9 mouse cellular contexts compared by ENCODE assay signal in the genomic region with DNA sequence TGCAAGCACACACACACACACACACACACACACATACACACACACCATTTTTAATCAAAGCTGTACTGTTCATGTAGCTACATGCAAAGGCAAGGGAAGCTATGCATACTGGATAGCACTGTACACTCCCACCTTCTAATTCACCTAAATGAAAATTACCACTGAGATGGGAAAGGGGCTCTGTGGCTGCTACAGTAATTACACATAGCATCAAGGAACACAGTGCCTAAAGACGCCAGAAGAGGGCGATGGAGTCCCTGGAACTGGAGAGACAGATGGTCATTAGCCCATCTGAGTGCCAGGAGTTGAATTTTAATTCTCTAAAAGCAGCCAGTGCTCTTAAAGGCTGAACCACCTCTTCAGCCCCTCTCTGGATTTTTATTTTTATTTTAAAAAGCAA. TPM values are rescaled to one million over a fixed set of nuclear protein-coding genes. Genes with fewer than 3 reads are reported as not detected.
DNase-seq lines count a peak whose midpoint lies in the region; ATAC-seq and TF ChIP-seq lines count a peak whose summit lies in the region.
"Had no signal": no experiment of that assay in that cellular context is flagged by ENCODE, and none has a peak within 500 bp of the region (broad histone marks: within the 10 kb centered on the region; RNA-seq: fewer than 3 reads in every experiment).

No protein-coding gene starts in this region.

- H3K9me3 ChIP-seq in hindbrain, embryonic 11.5 days (ENCODE audit: control insufficient read depth, low read length): no peaks in the 10 kb centered on the region
- H3K9me3 ChIP-seq: embryonic facial prominence, embryonic 12.5 days had no signal

- H3K36me3 ChIP-seq in hindbrain, embryonic 11.5 days (ENCODE audit: control insufficient read depth, insufficient read depth, low read length): no peaks in the 10 kb centered on the region

- TF ChIP-seq CTCF in lung, adult 2 months (IDR thresholded peaks at IDR 0.05; ENCODE audit: insufficient read depth, low read length): peak; percentile 30; the same call in 1 of the 2 replicates

- no peaks in the 10 kb centered on the region for H3K27me3 ChIP-seq in hindbrain, embryonic 11.5 days (ENCODE audit: control insufficient read depth, insufficient read depth, low read length)
- H3K27me3 ChIP-seq: embryonic facial prominence, embryonic 12.5 days had no signal

- no peaks in the 10 kb centered on the region for H3K4me1 ChIP-seq in hindbrain, embryonic 11.5 days (replicated peaks; ENCODE audit: control insufficient read depth, insufficient read depth, low read length)
- no peaks in the 10 kb centered on the region for H3K4me1 ChIP-seq in lung, adult 2 months (ENCODE audit: control insufficient read depth, insufficient read depth, low read length)
- H3K4me1 ChIP-seq: embryonic facial prominence, embryonic 12.5 days had no signal

- ATAC-seq in hindbrain, embryonic 11.5 days (ENCODE audit: low FRiP score): no peak

- WGBS in hindbrain, embryonic 11.5 days: 6% methylated on average over 2 of the region's 2 CpGs
- WGBS in lung, adult 2 months: 13% methylated on average over 2 of the region's 2 CpGs

- H3K4me2 ChIP-seq in hindbrain, embryonic 11.5 days (replicated peaks; ENCODE audit: low read depth, low read length): no peak overlapping the region
- H3K4me2 ChIP-seq: embryonic facial prominence, embryonic 12.5 days had no signal

- peak; percentile 57 for DNase-seq in heart, postnatal 4 days
- no peak for DNase-seq in heart, adult 11 months
- DNase-seq in ES-CJ7 (ENCODE audit: low read depth, low spot score): peak; percentile 53
- DNase-seq in cerebellum, adult 9-11 months: peak; percentile 16
- DNase-seq in hindbrain, embryonic 11.5 days (ENCODE audit: low spot score): peak; percentile 79
- DNase-seq in lung, adult 2 months: no peak
- DNase-seq in retina, postnatal 7 days (ENCODE audit: low read depth, low spot score): peak; percentile 68
- DNase-seq in heart, adult 8-10 months (ENCODE audit: low spot score): no peak

- H3K4me3 ChIP-seq in hindbrain, embryonic 11.5 days (ENCODE audit: low read depth, low read length): no peak overlapping the region
- H3K4me3 ChIP-seq in lung, adult 2 months (replicated peaks; ENCODE audit: extremely low read depth, low read depth, low read length): no peak overlapping the region
- H3K4me3 ChIP-seq: embryonic facial prominence, embryonic 12.5 days had no signal

- H3K9ac ChIP-seq in hindbrain, embryonic 11.5 days (ENCODE audit: low read depth, low read length): no peak overlapping the region
- H3K9ac ChIP-seq: embryonic facial prominence, embryonic 12.5 days had no signal

- TF ChIP-seq POLR2A in lung, adult 2 months (IDR thresholded peaks at IDR 0.05; ENCODE audit: borderline replicate concordance, extremely low read depth, low read depth, low read length): no peak

- no peak overlapping the region for H3K27ac ChIP-seq in hindbrain, embryonic 11.5 days (ENCODE audit: low read depth, low read length)
- H3K27ac ChIP-seq: embryonic facial prominence, embryonic 12.5 days had no signal

RNA-seq across cellular contexts. Expression of gene Akap11, which starts 53.7 kb away (rescaled TPM):
- 10 to 100 TPM; 37.3 to 37.4 TPM for total RNA-seq in heart, postnatal 4 days (2021)
- 21.9 and 25.7 TPM in 2 replicates for polyA plus RNA-seq in hindbrain, embryonic 11.5 days (2014; fragmentation: Nextera tagmentation; extraction: Ambion mirVana)
- 5.3 and 10.2 TPM in 2 replicates for polyA plus RNA-seq in lung, adult 2 months (2012; rRNA removed)
- total RNA-seq in heart, adult 8-10 months (2022): 10 to 100 TPM; 34.5 to 47.1 (median 36.8) TPM

Comparison
In these comparisons a context has a peak if more than half of its experiments do, and no peak if none do; other contexts are left out.
1. DNase-seq: peak in heart, postnatal 4 days (single experiment), ES-CJ7 (single experiment), cerebellum, adult 9-11 months (single experiment), hindbrain, embryonic 11.5 days (single experiment) and retina, postnatal 7 days (single experiment); none in heart, adult 11 months (single experiment), lung, adult 2 months (single experiment) and heart, adult 8-10 months (single experiment).